ENCODE assay signal across 9 mouse cellular contexts in the genomic region with DNA sequence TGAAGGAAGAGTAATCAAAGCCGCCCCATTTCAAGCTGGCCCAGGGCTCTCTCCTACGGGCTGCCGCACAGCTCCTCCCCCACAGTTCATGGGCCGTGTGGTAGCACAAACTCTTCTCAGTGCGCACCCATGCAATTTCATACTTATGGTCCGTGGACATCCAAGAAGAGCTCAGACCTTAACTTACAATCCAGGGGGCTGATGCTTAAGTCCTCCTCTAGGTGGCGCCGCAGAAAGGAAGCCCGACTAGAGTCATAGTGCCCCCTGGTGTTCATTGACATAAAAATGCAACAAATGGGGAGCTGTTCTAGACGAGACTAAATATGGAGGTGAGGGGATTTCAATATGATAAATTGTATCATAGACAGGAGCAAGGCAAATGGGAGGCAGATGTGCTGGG. TPM values are rescaled to one million over a fixed set of nuclear protein-coding genes. Genes with fewer than 3 reads are reported as not detected.
DNase-seq lines count a peak whose midpoint lies in the region; ATAC-seq and TF ChIP-seq lines count a peak whose summit lies in the region.
"Had no signal": no experiment of that assay in that cellular context is flagged by ENCODE, and none has a peak within 500 bp of the region (broad histone marks: within the 10 kb centered on the region; RNA-seq: fewer than 3 reads in every experiment).

No protein-coding gene starts in this region.

- peak; percentile 69 for DNase-seq in hindbrain, embryonic 10.5 days (ENCODE audit: low spot score)
- peak; percentile 66 for DNase-seq in adrenal gland, postnatal 25 days
- DNase-seq in embryo, embryonic 9.5 days (ENCODE audit: extremely low spot score) = peak; percentile 61
- peak; percentile 65 to 73 for DNase-seq in layer of hippocampus, postnatal 10 days (ENCODE audit: low spot score in 2 of 2)
- peak; percentile 88 for DNase-seq in midbrain, postnatal 0 days (ENCODE audit: low spot score)
- DNase-seq in testis, postnatal 14 days (ENCODE audit: low spot score) = peak; percentile 57

- no peak overlapping the region for H3K4me3 ChIP-seq in hindbrain, embryonic 10.5 days
- no peak overlapping the region for H3K4me3 ChIP-seq in hindbrain, embryonic 12.5 days
- H3K4me3 ChIP-seq in midbrain, postnatal 0 days (ENCODE audit: low read depth, low read length) = no peak overlapping the region
- H3K4me3 ChIP-seq: erythroblast, embryonic 14.5 days had no signal

- H3K4me1 ChIP-seq in hindbrain, embryonic 10.5 days (replicated peaks) = peaks cover 22% of the 10 kb centered on the region
- no peaks in the 10 kb centered on the region; the same call in 1 of the 2 replicates for H3K4me1 ChIP-seq in hindbrain, embryonic 12.5 days
- H3K4me1 ChIP-seq in midbrain, postnatal 0 days (ENCODE audit: insufficient read depth, low read length) = no peaks in the 10 kb centered on the region

- no peaks in the 10 kb centered on the region for H3K36me3 ChIP-seq in hindbrain, embryonic 10.5 days
- H3K36me3 ChIP-seq in hindbrain, embryonic 12.5 days = no peaks in the 10 kb centered on the region
- H3K36me3 ChIP-seq in midbrain, postnatal 0 days (ENCODE audit: insufficient read depth, low read length) = no peaks in the 10 kb centered on the region

- H3K27me3 ChIP-seq in hindbrain, embryonic 10.5 days (ENCODE audit: insufficient read depth, poor library complexity, severe bottlenecking) = no peaks in the 10 kb centered on the region
- peaks cover 2% of the 10 kb centered on the region; the same call in 1 of the 2 replicates for H3K27me3 ChIP-seq in hindbrain, embryonic 12.5 days
- no peaks in the 10 kb centered on the region for H3K27me3 ChIP-seq in midbrain, postnatal 0 days (ENCODE audit: insufficient read depth, low read length)

- no peak for ATAC-seq in hindbrain, embryonic 12.5 days (ENCODE audit: low FRiP score)
- ATAC-seq in CD4-positive, CD25-positive, alpha-beta regulatory T cell, adult 4 months = peak; percentile 74
- no peak for ATAC-seq in midbrain, postnatal 0 days (ENCODE audit: low FRiP score)

- 28% methylated on average over 10 of the region's 10 CpGs for WGBS in hindbrain, embryonic 10.5 days
- 27% methylated on average over 10 of the region's 10 CpGs for WGBS in hindbrain, embryonic 12.5 days
- WGBS in midbrain, postnatal 0 days = 22% methylated on average over 10 of the region's 10 CpGs

- no peak overlapping the region for H3K9ac ChIP-seq in hindbrain, embryonic 12.5 days
- no peak overlapping the region for H3K9ac ChIP-seq in midbrain, postnatal 0 days (replicated peaks; ENCODE audit: low read length, poor library complexity, severe bottlenecking)

- H3K27ac ChIP-seq in hindbrain, embryonic 10.5 days = no peak overlapping the region
- H3K27ac ChIP-seq in hindbrain, embryonic 12.5 days = no peak overlapping the region
- H3K27ac ChIP-seq in midbrain, postnatal 0 days (ENCODE audit: low read depth, low read length) = no peak overlapping the region

- no peaks in the 10 kb centered on the region for H3K9me3 ChIP-seq in hindbrain, embryonic 10.5 days
- no peaks in the 10 kb centered on the region for H3K9me3 ChIP-seq in hindbrain, embryonic 12.5 days (replicated peaks)
- no peaks in the 10 kb centered on the region for H3K9me3 ChIP-seq in midbrain, postnatal 0 days (ENCODE audit: low read length)

- H3K4me2 ChIP-seq in hindbrain, embryonic 12.5 days (replicated peaks) = no peak overlapping the region
- no peak overlapping the region for H3K4me2 ChIP-seq in midbrain, postnatal 0 days (ENCODE audit: low read depth, low read length, poor library complexity, severe bottlenecking)

- TF ChIP-seq CTCF in midbrain, postnatal 0 days (IDR thresholded peaks at IDR 0.05) = peak; percentile 97

RNA-seq across cellular contexts. Expression of gene Ncf4, which starts 5.1 kb away (rescaled TPM):
- 4.4 and 7.5 TPM in 2 replicates for polyA plus RNA-seq in hindbrain, embryonic 10.5 days (2016; fragmentation: Nextera tagmentation; extraction: Ambion mirVana)
- polyA plus RNA-seq in hindbrain, embryonic 12.5 days (2016; fragmentation: Nextera tagmentation; extraction: Ambion mirVana) = 3.9 and 5.4 TPM in 2 replicates
- polyA plus RNA-seq in CD4-positive, CD25-positive, alpha-beta regulatory T cell, adult 4 months (2017; shearing (Covaris generic)) = 100 to 1,000 TPM; 175 to 188 TPM
- 1.00 and 1.2 TPM in 2 replicates for total RNA-seq in adrenal gland, postnatal 25 days (2021)
- total RNA-seq in layer of hippocampus, postnatal 10 days (2021) = 1 to 10 TPM in 1 of 2 experiments, under 1 TPM in 1; 0.41 to 1.0 TPM
- 0.22 and 0.42 TPM in 2 replicates for total RNA-seq in midbrain, postnatal 0 days (2014; rRNA removed)
- polyA plus RNA-seq in midbrain, postnatal 0 days (2015; fragmentation: Nextera tagmentation; extraction: Ambion mirVana) = 0.65 and 1.1 TPM in 2 replicates

RNA-seq across cellular contexts. Expression of gene Pvalb, which starts 33.3 kb away (rescaled TPM):
- 0.39 and 0.52 TPM in 2 replicates for polyA plus RNA-seq in hindbrain, embryonic 10.5 days (2016; fragmentation: Nextera tagmentation; extraction: Ambion mirVana)
- polyA plus RNA-seq in hindbrain, embryonic 12.5 days (2016; fragmentation: Nextera tagmentation; extraction: Ambion mirVana) = 4.2 and 10.2 TPM in 2 replicates
- not detected for polyA plus RNA-seq in CD4-positive, CD25-positive, alpha-beta regulatory T cell, adult 4 months (2017; shearing (Covaris generic))
- total RNA-seq in adrenal gland, postnatal 25 days (2021) = not detected in 2 replicates
- 1 to 10 TPM; 6.6 to 6.9 TPM for total RNA-seq in layer of hippocampus, postnatal 10 days (2021)
- 0.61 and 3.6 TPM in 2 replicates for total RNA-seq in midbrain, postnatal 0 days (2014; rRNA removed)
- 1.9 and 3.3 TPM in 2 replicates for polyA plus RNA-seq in midbrain, postnatal 0 days (2015; fragmentation: Nextera tagmentation; extraction: Ambion mirVana)
- polyA plus RNA-seq: erythroblast, embryonic 14.5 days had no signal

Comparison
In these comparisons a context has a peak if more than half of its experiments do, and no peak if none do; other contexts are left out.
1. RNA of gene Ncf4, which starts 5.1 kb away (polyA plus RNA-seq): 175 to 188 TPM in CD4-positive, CD25-positive, alpha-beta regulatory T cell, adult 4 months; 4.4 to 7.5 TPM in hindbrain, embryonic 10.5 days, 3.9 to 5.4 TPM in hindbrain, embryonic 12.5 days and 0.65 to 1.1 TPM in midbrain, postnatal 0 days; every median in the first group is over 10 times any median in the second.
2. Peak in every context shown above with its lines, with median percentiles within 50 percentile points of each other: DNase-seq.